9 mouse cellular contexts compared by ENCODE assay signal in the genomic region with DNA sequence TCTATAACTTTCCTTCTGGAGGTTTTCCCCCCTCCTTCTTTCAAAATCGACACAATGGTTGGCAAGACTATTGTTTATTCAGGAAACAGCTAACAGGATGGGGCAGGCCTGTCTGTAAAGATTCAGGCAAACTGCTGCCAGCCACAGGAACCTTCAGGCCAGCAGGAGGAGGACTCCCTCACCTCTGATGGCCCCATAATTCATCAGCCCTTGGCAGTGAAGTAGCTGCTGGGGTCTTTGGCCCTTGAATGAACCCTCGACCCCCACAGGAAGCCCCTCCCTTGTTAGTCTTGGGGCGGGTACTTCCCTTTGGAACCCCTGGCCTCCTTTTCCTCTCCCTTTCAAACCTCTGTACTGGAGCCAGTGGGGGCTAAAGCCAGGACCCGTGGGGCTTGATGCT. TPM values are rescaled to one million over a fixed set of nuclear protein-coding genes. Genes with fewer than 3 reads are reported as not detected.
A peak's percentile ranks its signal among the peaks of the same experiment; 100 is the strongest.
DNase-seq lines count a peak whose midpoint lies in the region; ATAC-seq and TF ChIP-seq lines count a peak whose summit lies in the region.
"Had no signal": no experiment of that assay in that cellular context is flagged by ENCODE, and none has a peak within 500 bp of the region (broad histone marks: within the 10 kb centered on the region; RNA-seq: fewer than 3 reads in every experiment).

No protein-coding gene starts in this region.

- ATAC-seq in forebrain, embryonic 11.5 days (replicated peaks; ENCODE audit: low FRiP score) = no peak
- ATAC-seq in forebrain, embryonic 14.5 days = no peak
- ATAC-seq in kidney, postnatal 0 days (replicated peaks; ENCODE audit: low FRiP score, low read depth) = peak; percentile 53; the same call in 1 of the 2 replicates

- intact Hi-C loops in left cerebral cortex, postnatal 36 days (cut with DNase I) = no loop called here

- WGBS in forebrain, embryonic 11.5 days = 53% methylated on average over 4 of the region's 4 CpGs
- WGBS in forebrain, embryonic 14.5 days = 49% methylated on average over 4 of the region's 4 CpGs
- 36% methylated on average over 4 of the region's 4 CpGs for WGBS in heart, embryonic 10.5 days
- WGBS in kidney, postnatal 0 days = 4% methylated on average over 4 of the region's 4 CpGs

- no peaks in the 10 kb centered on the region for H3K27me3 ChIP-seq in forebrain, embryonic 11.5 days (ENCODE audit: control insufficient read depth, insufficient read depth, low read length)
- no peaks in the 10 kb centered on the region for H3K27me3 ChIP-seq in forebrain, embryonic 14.5 days (replicated peaks; ENCODE audit: control insufficient read depth, insufficient read depth, low read length)
- H3K27me3 ChIP-seq in heart, embryonic 10.5 days (ENCODE audit: insufficient read depth, poor library complexity, severe bottlenecking) = no peaks in the 10 kb centered on the region
- H3K27me3 ChIP-seq in kidney, postnatal 0 days (ENCODE audit: insufficient read depth, low read length) = no peaks in the 10 kb centered on the region

- peak; percentile 46 for DNase-seq in forebrain, embryonic 11.5 days (ENCODE audit: low spot score)
- DNase-seq in forebrain, embryonic 14.5 days (ENCODE audit: low spot score) = no peak
- DNase-seq in heart, embryonic 10.5 days (ENCODE audit: low spot score) = peak; percentile 79
- DNase-seq in kidney, postnatal 0 days (ENCODE audit: low spot score) = peak; percentile 78
- peak; percentile 78 for DNase-seq in lung, postnatal 36 days
- DNase-seq in left cerebral cortex, postnatal 36 days (ENCODE audit: low spot score in 2 of 2) = no peak
- no peak for DNase-seq in cerebellum, postnatal 4 days (ENCODE audit: low spot score in 2 of 2)
- no peak for DNase-seq in urinary bladder, postnatal 36 days (ENCODE audit: low spot score in 2 of 2)

- H3K4me1 ChIP-seq in forebrain, embryonic 11.5 days (replicated peaks; ENCODE audit: control insufficient read depth, insufficient read depth, low read length) = no peaks in the 10 kb centered on the region
- H3K4me1 ChIP-seq in forebrain, embryonic 14.5 days (ENCODE audit: control insufficient read depth, insufficient read depth, low read length) = no peaks in the 10 kb centered on the region
- peaks cover 26% of the 10 kb centered on the region for H3K4me1 ChIP-seq in heart, embryonic 10.5 days
- peaks cover 27% of the 10 kb centered on the region for H3K4me1 ChIP-seq in kidney, postnatal 0 days (replicated peaks; ENCODE audit: insufficient read depth, low read length)

- H3K4me2 ChIP-seq in forebrain, embryonic 11.5 days (ENCODE audit: low read depth, low read length, severe bottlenecking) = no peak overlapping the region
- no peak overlapping the region for H3K4me2 ChIP-seq in forebrain, embryonic 14.5 days (ENCODE audit: low read length)
- H3K4me2 ChIP-seq in kidney, postnatal 0 days (ENCODE audit: low read length) = no peak overlapping the region

- TF ChIP-seq CTCF in kidney, postnatal 0 days (IDR thresholded peaks at IDR 0.05; ENCODE audit: low read depth) = 0 out of 2 replicates have a peak, but pooled peaks have one; percentile 23

- H3K36me3 ChIP-seq in forebrain, embryonic 11.5 days (ENCODE audit: control insufficient read depth, insufficient read depth, low read length) = no peaks in the 10 kb centered on the region
- H3K36me3 ChIP-seq in forebrain, embryonic 14.5 days (ENCODE audit: control insufficient read depth, insufficient read depth, low read length) = no peaks in the 10 kb centered on the region
- no peaks in the 10 kb centered on the region for H3K36me3 ChIP-seq in heart, embryonic 10.5 days
- H3K36me3 ChIP-seq in kidney, postnatal 0 days (ENCODE audit: insufficient read depth, low read length) = no peaks in the 10 kb centered on the region

- H3K9ac ChIP-seq in forebrain, embryonic 11.5 days (ENCODE audit: low read length) = no peak overlapping the region
- no peak overlapping the region for H3K9ac ChIP-seq in forebrain, embryonic 14.5 days (ENCODE audit: low read length)
- no peak overlapping the region for H3K9ac ChIP-seq in kidney, postnatal 0 days (ENCODE audit: low read depth, low read length)

- no peaks in the 10 kb centered on the region for H3K9me3 ChIP-seq in forebrain, embryonic 11.5 days (ENCODE audit: control insufficient read depth, low read length)
- no peaks in the 10 kb centered on the region for H3K9me3 ChIP-seq in forebrain, embryonic 14.5 days (replicated peaks; ENCODE audit: control insufficient read depth, low read length)
- H3K9me3 ChIP-seq in heart, embryonic 10.5 days = no peaks in the 10 kb centered on the region
- no peaks in the 10 kb centered on the region for H3K9me3 ChIP-seq in kidney, postnatal 0 days (replicated peaks; ENCODE audit: low read length)

- H3K4me3 ChIP-seq in forebrain, embryonic 11.5 days (ENCODE audit: low read depth, low read length) = no peak overlapping the region
- no peak overlapping the region for H3K4me3 ChIP-seq in forebrain, embryonic 14.5 days (ENCODE audit: low read depth, low read length)
- no peak overlapping the region for H3K4me3 ChIP-seq in heart, embryonic 10.5 days
- no peak overlapping the region for H3K4me3 ChIP-seq in kidney, postnatal 0 days (replicated peaks; ENCODE audit: low read depth, low read length)

- H3K27ac ChIP-seq in forebrain, embryonic 11.5 days (ENCODE audit: low read depth, low read length) = no peak overlapping the region
- no peak overlapping the region for H3K27ac ChIP-seq in forebrain, embryonic 14.5 days (ENCODE audit: low read depth, low read length)
- peak overlapping the region; percentile 67 for H3K27ac ChIP-seq in heart, embryonic 10.5 days
- peak overlapping the region; percentile 44 for H3K27ac ChIP-seq in kidney, postnatal 0 days

RNA-seq across cellular contexts. Expression of a gene that starts 8.4 kb away (rescaled TPM):
- polyA plus RNA-seq in forebrain, embryonic 11.5 days (2014; fragmentation: Nextera tagmentation; extraction: Ambion mirVana) = not detected in 2 replicates
- not detected in 2 replicates for polyA plus RNA-seq in forebrain, embryonic 14.5 days (2014; fragmentation: Nextera tagmentation; extraction: Ambion mirVana)
- 0.40 TPM in 1 of 2 replicates, not detected in the other for polyA plus RNA-seq in heart, embryonic 10.5 days (2016; fragmentation: Nextera tagmentation; extraction: Ambion mirVana)
- 22.6 and 25.5 TPM in 2 replicates for polyA plus RNA-seq in kidney, postnatal 0 days (2015; fragmentation: Nextera tagmentation; extraction: Ambion mirVana)
- total RNA-seq in left cerebral cortex, postnatal 36 days (2021) = not detected
- polyA plus RNA-seq: C2C12 had no signal

RNA-seq across cellular contexts. Expression of a gene that starts 31.0 kb away (rescaled TPM):
- 167 and 174 TPM in 2 replicates for polyA plus RNA-seq in forebrain, embryonic 11.5 days (2014; fragmentation: Nextera tagmentation; extraction: Ambion mirVana)
- 110 and 119 TPM in 2 replicates for polyA plus RNA-seq in forebrain, embryonic 14.5 days (2014; fragmentation: Nextera tagmentation; extraction: Ambion mirVana)
- 128 and 152 TPM in 2 replicates for polyA plus RNA-seq in heart, embryonic 10.5 days (2016; fragmentation: Nextera tagmentation; extraction: Ambion mirVana)
- 133 and 143 TPM in 2 replicates for polyA plus RNA-seq in kidney, postnatal 0 days (2015; fragmentation: Nextera tagmentation; extraction: Ambion mirVana)
- total RNA-seq in left cerebral cortex, postnatal 36 days (2021) = 10 to 100 TPM; 58.9 to 60.3 TPM

RNA-seq across cellular contexts. Expression of a gene that starts 46.8 kb away (rescaled TPM):
- 14.3 and 15.6 TPM in 2 replicates for polyA plus RNA-seq in forebrain, embryonic 11.5 days (2014; fragmentation: Nextera tagmentation; extraction: Ambion mirVana)
- 8.0 and 9.8 TPM in 2 replicates for polyA plus RNA-seq in forebrain, embryonic 14.5 days (2014; fragmentation: Nextera tagmentation; extraction: Ambion mirVana)
- 11.6 and 14.1 TPM in 2 replicates for polyA plus RNA-seq in heart, embryonic 10.5 days (2016; fragmentation: Nextera tagmentation; extraction: Ambion mirVana)
- polyA plus RNA-seq in kidney, postnatal 0 days (2015; fragmentation: Nextera tagmentation; extraction: Ambion mirVana) = 17.8 and 20.4 TPM in 2 replicates
- 10 to 100 TPM; 53.0 to 56.1 TPM for total RNA-seq in left cerebral cortex, postnatal 36 days (2021)

Comparison
In these comparisons a context has a peak if more than half of its experiments do, and no peak if none do; other contexts are left out.
1. DNase-seq: peak in forebrain, embryonic 11.5 days (single experiment), heart, embryonic 10.5 days (single experiment), kidney, postnatal 0 days (single experiment) and lung, postnatal 36 days (single experiment); none in forebrain, embryonic 14.5 days (single experiment), left cerebral cortex, postnatal 36 days (0 of 2), cerebellum, postnatal 4 days (0 of 2) and urinary bladder, postnatal 36 days (0 of 2).
2. H3K27ac ChIP-seq: peak in heart, embryonic 10.5 days (single experiment) and kidney, postnatal 0 days (single experiment); none in forebrain, embryonic 11.5 days (single experiment) and forebrain, embryonic 14.5 days (single experiment).
3. RNA of a gene that starts 8.4 kb away (polyA plus RNA-seq): 22.6 to 25.5 TPM in kidney, postnatal 0 days; 0.40 TPM in heart, embryonic 10.5 days, not detected in forebrain, embryonic 14.5 days and not detected in forebrain, embryonic 11.5 days; every median in the first group is over 10 times any median in the second.